Mouse (Mus musculus) gastrocnemius, postnatal 36 days (tissue): ENCODE measurements at regions not wholly inside any gene's neighbourhood (a gene's known extent, or its start where the extent isn't known, plus 50 kb on each side); places are given as distances from the start of the nearest gene placed in this dataset.
A peak's percentile ranks its signal among the peaks of the same experiment; 100 is the strongest.

Experiments
- DNase-seq, 2 experiments: peaks; one replicate each; pipeline ENCODE4 v3.0.0; 2022
- intact Hi-C: fragments of 180-260 bp; cut with DNase I; formaldehyde crosslinking; loops from one replicate; pipeline ENCODE4 v1.15.1; 2025

GRCm38 (mm10) chr6:127251671-127251985 lies 99.6 kb upstream of the Ccnd2 start:
- intact Hi-C loops = no loop called here
- no peak for DNase-seq

GRCm38 (mm10) chr6:127252000-127252721 lies 100.2 kb upstream of the Ccnd2 start:
- intact Hi-C loops = no loop called here
- no peak for DNase-seq

DNA sequence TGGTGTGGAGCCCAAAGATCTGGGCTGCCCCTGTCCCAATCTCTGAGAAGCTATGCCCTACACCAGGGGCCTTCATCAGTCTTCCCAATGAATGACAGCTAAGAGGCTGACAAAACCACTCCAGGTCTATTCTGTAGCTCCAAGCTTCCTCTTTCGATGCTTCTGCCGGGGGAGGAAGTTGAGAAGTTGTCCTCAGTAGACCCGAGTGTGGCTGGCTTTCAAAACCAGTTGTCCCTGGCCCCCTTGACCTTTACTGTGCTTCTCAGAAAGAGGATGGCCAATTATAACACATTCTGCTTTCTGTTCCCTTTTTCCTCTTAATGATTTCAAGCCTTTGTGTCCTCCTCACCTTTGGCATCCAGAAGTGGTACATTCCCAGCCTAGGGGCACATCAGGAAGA lies 101.9 kb upstream of the Ccnd2 start:
- DNase-seq = no peak
- intact Hi-C loops = no loop called here

DNA sequence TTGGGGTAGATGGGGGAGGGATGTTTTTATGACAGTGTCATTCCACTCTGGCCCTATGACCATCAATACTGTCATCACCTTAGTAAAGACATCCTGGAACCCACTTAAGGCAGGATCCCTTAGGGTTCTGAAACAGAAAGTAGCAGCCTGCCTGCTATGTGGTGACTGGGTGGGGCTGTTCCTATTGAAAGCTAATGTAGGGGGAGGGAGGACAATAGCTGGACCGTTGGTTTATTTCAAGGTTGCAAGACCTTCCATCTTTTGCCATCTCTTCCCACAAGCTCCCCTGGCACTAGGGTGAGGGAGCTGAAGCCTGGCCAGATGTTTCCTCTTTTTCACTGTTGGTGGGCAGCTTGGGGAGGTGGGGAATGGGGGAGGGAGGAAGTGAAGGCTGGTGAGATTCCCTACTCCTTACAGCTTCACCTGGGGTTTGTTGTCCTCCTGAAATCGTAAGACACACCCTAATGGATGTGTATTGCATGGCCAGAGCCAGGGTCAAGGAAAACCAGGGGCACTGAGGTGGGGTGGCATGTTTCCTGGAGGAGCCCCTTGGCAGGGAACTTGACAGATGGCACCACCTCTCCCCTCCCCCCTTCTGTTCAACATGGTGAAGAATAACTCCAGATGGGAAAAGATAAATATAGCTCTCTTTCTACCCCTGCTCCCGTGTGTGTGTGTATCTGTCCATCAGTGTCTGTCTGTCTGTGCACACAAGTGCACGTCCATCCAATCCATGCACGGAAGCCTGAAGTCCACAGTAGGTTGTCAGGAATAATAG lies 112.1 kb upstream of the Ccnd2 start:
- intact Hi-C loops = no loop called here

DNA sequence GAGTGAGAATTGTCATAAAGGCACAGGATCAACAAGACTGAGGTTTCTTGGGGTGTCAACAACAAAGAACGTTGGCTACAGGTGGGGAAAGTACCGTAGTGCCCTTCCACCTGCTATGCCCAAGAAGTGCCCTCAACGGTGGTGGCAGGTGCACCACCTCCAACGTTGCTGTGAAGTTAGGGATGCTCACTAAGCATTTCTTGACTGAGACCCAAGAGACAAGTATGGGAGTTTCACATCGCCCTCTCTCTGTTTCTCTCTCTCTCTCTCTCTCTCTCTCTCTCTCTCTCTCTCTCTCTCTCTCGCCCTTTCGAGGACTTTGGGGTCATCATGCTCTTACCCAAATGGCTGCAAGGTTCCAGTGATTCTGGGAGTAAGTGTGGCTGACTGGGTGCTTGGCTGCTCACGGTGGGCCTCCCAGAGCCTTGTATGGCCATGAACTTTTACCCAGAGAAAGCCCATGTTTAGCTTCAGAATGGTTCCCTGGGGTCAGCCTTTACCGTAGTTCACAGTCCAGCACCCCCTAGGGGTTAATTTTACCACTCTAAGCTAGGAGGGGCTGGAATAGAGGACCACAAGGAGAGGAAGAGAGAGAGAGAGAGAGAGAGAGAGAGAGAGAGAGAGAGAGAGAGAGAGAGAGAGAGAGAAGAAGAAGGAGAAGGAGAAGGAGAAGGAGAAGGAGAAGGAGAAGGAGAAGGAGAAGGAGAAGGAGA lies 113.2 kb upstream of the Ccnd2 start:
- intact Hi-C loops = no loop called here
- no peak for DNase-seq

More for the DNA sequence above, 112.1 kb upstream of the Ccnd2 start:
- DNase-seq = no peak

- peak; percentile 58 to 63 for DNase-seq
- intact Hi-C loops = no loop called here
Measured at GRCm38 (mm10) chr6:127265901-127266812, 114.2 kb upstream of the Ccnd2 start.

- intact Hi-C loops = no loop called here
- DNase-seq = no peak
Measured at GRCm38 (mm10) chr6:127266813-127267165, 114.8 kb upstream of the Ccnd2 start.

DNA sequence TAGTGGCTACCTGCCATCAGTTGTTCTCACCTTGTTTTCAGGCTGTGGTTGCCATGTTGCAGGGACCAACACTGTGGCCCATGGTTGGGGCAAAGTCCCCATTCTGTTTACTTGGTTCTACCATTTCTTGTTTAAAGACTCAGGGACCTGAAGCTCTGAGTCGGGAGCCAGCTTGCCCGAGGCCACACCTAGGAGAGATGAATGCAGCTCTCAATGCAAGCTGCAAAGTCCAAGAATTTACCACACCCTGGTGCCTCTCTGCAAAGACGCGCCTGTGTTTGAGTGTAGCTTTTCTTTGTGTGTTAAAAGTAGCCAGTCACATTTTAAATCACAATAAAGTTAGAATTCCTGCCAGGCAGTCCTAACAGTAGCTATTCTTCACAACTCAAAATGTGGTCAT lies 117.0 kb upstream of the Ccnd2 start:
- intact Hi-C loops = no loop called here
- DNase-seq = no peak

- intact Hi-C loops = no loop called here
- no peak for DNase-seq
Measured at GRCm38 (mm10) chr6:127269525-127270044, 117.6 kb upstream of the Ccnd2 start.

DNA sequence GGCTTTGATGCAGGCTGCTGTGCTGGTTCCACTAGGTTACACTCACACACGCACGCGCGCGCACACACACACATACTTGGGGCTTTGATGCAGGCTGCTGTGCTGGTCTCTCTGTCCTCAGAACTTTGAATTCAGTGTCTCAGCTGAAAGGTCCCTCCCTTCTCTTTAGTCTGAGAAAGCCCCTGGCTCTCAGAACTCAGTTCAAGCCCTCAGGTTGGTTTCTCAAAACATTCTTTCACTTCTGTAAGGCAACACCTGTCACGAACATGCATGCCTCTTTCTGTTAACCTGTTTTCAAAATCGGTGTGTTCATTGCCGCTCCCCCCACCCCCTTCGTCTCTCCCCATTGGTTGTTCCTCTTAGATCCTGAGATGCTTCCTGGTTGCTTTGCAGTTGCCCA lies 118.8 kb upstream of the Ccnd2 start:
- intact Hi-C loops = no loop called here
- DNase-seq = no peak

DNA sequence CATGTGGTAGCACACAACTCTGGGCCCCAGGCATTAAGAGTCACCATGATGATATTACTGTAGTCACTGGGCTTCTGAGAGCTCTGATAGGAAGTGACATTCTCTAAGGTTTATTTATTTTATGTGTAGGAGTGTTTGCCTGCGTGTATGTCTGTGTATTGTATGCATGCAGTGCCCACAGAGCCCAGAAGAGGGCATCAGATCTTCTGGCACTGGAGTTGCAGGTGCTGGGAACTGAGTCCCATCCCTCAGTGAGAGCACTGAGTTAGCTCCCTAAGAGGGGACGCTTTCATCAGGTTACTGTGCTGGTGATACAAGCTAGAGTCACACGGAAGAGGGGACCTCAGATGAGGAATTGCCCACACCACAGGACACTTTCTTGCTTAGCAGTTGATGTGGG lies 119.4 kb upstream of the Ccnd2 start:
- intact Hi-C loops = no loop called here
- DNase-seq = no peak

- DNase-seq = no peak
Measured at GRCm38 (mm10) chr6:127272630-127273029, 120.6 kb upstream of the Ccnd2 start.

GRCm38 (mm10) chr6:127274732-127275429 lies 122.9 kb upstream of the Ccnd2 start:
- intact Hi-C loops = no loop called here
- DNase-seq = no peak

More at GRCm38 (mm10) chr6:127272630-127273029, 120.6 kb upstream of the Ccnd2 start:
- intact Hi-C loops = no loop called here

GRCm38 (mm10) chr6:127275430-127275784 lies 123.4 kb upstream of the Ccnd2 start:
- intact Hi-C loops = no loop called here

DNA sequence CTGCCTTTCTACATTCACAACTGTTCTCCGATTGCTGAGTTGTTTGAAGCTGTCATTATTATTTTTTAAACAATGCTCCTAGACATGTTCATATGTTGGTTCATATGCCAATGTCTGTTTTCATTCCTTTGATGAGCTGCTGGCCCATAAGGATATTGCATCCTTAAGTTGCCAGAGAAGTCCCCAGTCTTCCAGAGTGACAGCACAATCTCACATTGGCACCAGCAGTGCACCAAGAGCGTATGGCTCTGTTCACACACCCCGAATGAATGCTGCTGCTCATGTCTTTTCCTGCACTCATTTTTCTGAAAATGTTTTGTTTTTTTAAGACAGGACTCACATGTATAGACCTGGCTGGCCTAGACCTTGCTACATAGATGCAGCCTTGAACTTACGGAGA lies 124.4 kb upstream of the Ccnd2 start:
- DNase-seq = no peak
- intact Hi-C loops = no loop called here

More at GRCm38 (mm10) chr6:127275430-127275784, 123.4 kb upstream of the Ccnd2 start:
- no peak for DNase-seq

GRCm38 (mm10) chr6:127278402-127278801 lies 126.4 kb upstream of the Ccnd2 start:
- intact Hi-C loops = no loop called here
- DNase-seq = no peak

DNA sequence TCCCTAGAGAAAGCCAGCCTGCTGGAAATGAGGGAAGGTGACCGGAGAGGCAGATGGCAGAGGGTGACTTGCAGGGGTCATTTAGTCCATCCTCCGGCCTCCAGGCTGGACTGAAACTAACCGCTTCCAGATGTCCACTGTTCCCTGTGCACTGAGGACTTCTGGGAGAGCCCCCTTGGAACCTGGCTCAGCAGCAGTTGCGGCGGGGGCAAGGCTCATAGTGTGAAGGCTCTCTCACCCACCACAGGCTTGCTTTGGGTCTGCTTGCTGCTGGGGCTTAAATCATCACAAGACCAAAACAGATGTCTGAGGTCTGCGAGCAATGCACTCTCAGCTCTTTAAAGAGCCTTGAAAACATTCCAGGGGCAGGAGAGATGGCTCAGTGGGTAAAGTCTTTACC lies 132.2 kb upstream of the Ccnd2 start:
- DNase-seq = no peak
- intact Hi-C loops = no loop called here

- intact Hi-C loops = no loop called here
- DNase-seq = no peak
Measured at GRCm38 (mm10) chr6:127286681-127287476, 134.9 kb upstream of the Ccnd2 start.

GRCm38 (mm10) chr6:127288946-127289345 lies 137.0 kb upstream of the Ccnd2 start:
- intact Hi-C loops = no loop called here
- DNase-seq = no peak
